Mouse (Mus musculus): ENCODE measurements around the gene Serinc5. TPM values are rescaled to one million over a fixed set of nuclear protein-coding genes. Genes with fewer than 3 reads are reported as not detected.

Serinc5 gene
- polyA plus RNA-seq, 2 experiments: 13.8 to 25.9 TPM

DNA sequence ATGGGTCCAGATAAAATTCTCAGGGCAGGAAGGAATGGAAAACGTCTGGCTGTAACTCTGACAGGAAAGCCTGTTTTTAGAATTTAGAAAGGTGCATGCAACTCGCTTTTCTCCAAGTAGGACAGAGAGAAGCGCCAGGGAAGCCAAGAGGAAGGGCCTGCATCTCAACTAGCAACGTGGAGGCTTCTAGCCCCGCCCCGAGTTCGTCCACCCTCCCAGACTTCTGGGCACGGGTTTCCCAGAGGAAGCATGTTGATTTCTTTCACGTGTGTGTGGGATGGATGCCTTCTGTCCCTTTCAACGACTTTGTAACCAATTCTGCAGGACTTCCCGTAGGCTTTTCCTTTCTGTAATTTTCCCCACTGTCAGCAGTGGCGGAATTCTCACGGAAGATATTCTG lies 118.9 kb downstream of the Serinc5 start:
- Histone ChIP-seq H3K27me3 (ENCODE audit: control insufficient read depth, insufficient read depth, low read length) (no peaks in the 10 kb centered on the region), H3K4me2 (replicated peaks; ENCODE audit: low read depth, low read length, severe bottlenecking) (no peak overlapping the region), H3K9me3 (ENCODE audit: control insufficient read depth, low read length) (no peaks in the 10 kb centered on the region), H3K27ac (replicated peaks; ENCODE audit: low read depth, low read length) (no peak overlapping the region), H3K36me3 (ENCODE audit: control insufficient read depth, insufficient read depth, low read length) (no peaks in the 10 kb centered on the region), H3K4me1 (ENCODE audit: control insufficient read depth, insufficient read depth, low read length) (no peaks in the 10 kb centered on the region), H3K4me3 (replicated peaks; ENCODE audit: low read length) (no peak overlapping the region), H3K9ac (ENCODE audit: low read depth, low read length, severe bottlenecking) (no peak overlapping the region)
- no peak for TF ChIP-seq POLR2A (IDR thresholded peaks at IDR 0.05; ENCODE audit: borderline replicate concordance, extremely low read depth, insufficient read depth, insufficient read length)
- ATAC-seq (ENCODE audit: low FRiP score, low read depth) (no peak), DNase-seq (ENCODE audit: low spot score) (no peak)
- WGBS: 57% methylated on average over 13 of the region's 13 CpGs

GRCm38 (mm10) chr13:92731811-92732210 lies 120.9 kb downstream of the Serinc5 start:
- Histone ChIP-seq H3K9ac (ENCODE audit: low read depth, low read length, severe bottlenecking) (no peak overlapping the region), H3K9me3 (ENCODE audit: control insufficient read depth, low read length) (no peaks in the 10 kb centered on the region), H3K4me1 (ENCODE audit: control insufficient read depth, insufficient read depth, low read length) (no peaks in the 10 kb centered on the region), H3K27me3 (ENCODE audit: control insufficient read depth, insufficient read depth, low read length) (no peaks in the 10 kb centered on the region), H3K27ac (replicated peaks; ENCODE audit: low read depth, low read length) (no peak overlapping the region), H3K4me2 (replicated peaks; ENCODE audit: low read depth, low read length, severe bottlenecking) (no peak overlapping the region), H3K36me3 (ENCODE audit: control insufficient read depth, insufficient read depth, low read length) (no peaks in the 10 kb centered on the region), H3K4me3 (replicated peaks; ENCODE audit: low read length) (no peak overlapping the region)
- no peak for TF ChIP-seq POLR2A (IDR thresholded peaks at IDR 0.05; ENCODE audit: borderline replicate concordance, extremely low read depth, insufficient read depth, insufficient read length)
- ATAC-seq (ENCODE audit: low FRiP score, low read depth) (no peak), DNase-seq (ENCODE audit: low spot score) (no peak)
- WGBS: 76% methylated on average over 6 of the region's 6 CpGs

- H3K36me3 ChIP-seq (ENCODE audit: control insufficient read depth, insufficient read depth, low read length): no peaks in the 10 kb centered on the region
- TF ChIP-seq POLR2A (IDR thresholded peaks at IDR 0.05; ENCODE audit: borderline replicate concordance, extremely low read depth, insufficient read depth, insufficient read length): no peak
- no peak for DNase-seq (ENCODE audit: low spot score)
- H3K4me2 ChIP-seq (replicated peaks; ENCODE audit: low read depth, low read length, severe bottlenecking): no peak overlapping the region
- H3K27me3 ChIP-seq (ENCODE audit: control insufficient read depth, insufficient read depth, low read length): no peaks in the 10 kb centered on the region
- no peak for ATAC-seq (ENCODE audit: low FRiP score, low read depth)
- H3K27ac ChIP-seq (replicated peaks; ENCODE audit: low read depth, low read length): no peak overlapping the region
- no peak overlapping the region for H3K4me3 ChIP-seq (replicated peaks; ENCODE audit: low read length)
- 75% methylated on average over 5 of the region's 5 CpGs for WGBS
- H3K9ac ChIP-seq (ENCODE audit: low read depth, low read length, severe bottlenecking): no peak overlapping the region
- H3K9me3 ChIP-seq (ENCODE audit: control insufficient read depth, low read length): no peaks in the 10 kb centered on the region
- no peaks in the 10 kb centered on the region for H3K4me1 ChIP-seq (ENCODE audit: control insufficient read depth, insufficient read depth, low read length)
Observed at GRCm38 (mm10) chr13:92732836-92733235, 121.9 kb downstream of the Serinc5 start.

GRCm38 (mm10) chr13:92733252-92733651 lies 122.4 kb downstream of the Serinc5 start:
- Histone ChIP-seq H3K4me3 (replicated peaks; ENCODE audit: low read length) (no peak overlapping the region), H3K36me3 (ENCODE audit: control insufficient read depth, insufficient read depth, low read length) (no peaks in the 10 kb centered on the region), H3K4me2 (replicated peaks; ENCODE audit: low read depth, low read length, severe bottlenecking) (no peak overlapping the region), H3K9ac (ENCODE audit: low read depth, low read length, severe bottlenecking) (no peak overlapping the region), H3K27ac (replicated peaks; ENCODE audit: low read depth, low read length) (no peak overlapping the region), H3K27me3 (ENCODE audit: control insufficient read depth, insufficient read depth, low read length) (no peaks in the 10 kb centered on the region), H3K9me3 (ENCODE audit: control insufficient read depth, low read length) (no peaks in the 10 kb centered on the region), H3K4me1 (ENCODE audit: control insufficient read depth, insufficient read depth, low read length) (no peaks in the 10 kb centered on the region)
- 39% methylated on average over 9 of the region's 9 CpGs for WGBS
- TF ChIP-seq POLR2A (IDR thresholded peaks at IDR 0.05; ENCODE audit: borderline replicate concordance, extremely low read depth, insufficient read depth, insufficient read length): no peak
- no peak for ATAC-seq (ENCODE audit: low FRiP score, low read depth)
- DNase-seq (ENCODE audit: low spot score): peak; percentile 28

DNA sequence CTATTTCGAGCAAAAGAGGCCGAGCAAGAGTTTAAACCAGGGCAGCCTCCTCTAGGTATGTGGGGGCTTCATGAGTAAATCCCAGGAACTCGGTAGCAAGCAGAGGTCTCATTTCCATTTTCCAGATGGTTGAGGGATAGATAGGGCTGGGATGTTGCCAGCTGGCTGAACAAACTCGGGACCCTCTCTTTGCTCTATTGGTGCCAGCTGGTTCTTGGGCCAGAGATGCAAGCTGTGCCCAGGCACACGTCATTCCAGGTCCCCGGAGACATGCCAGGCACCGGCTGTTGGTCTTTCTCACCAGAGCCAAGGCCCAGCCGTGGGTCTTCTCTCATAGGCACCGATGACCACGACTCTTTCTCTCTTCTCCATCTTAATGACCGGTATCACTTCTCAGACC lies 122.8 kb downstream of the Serinc5 start:
- Histone ChIP-seq H3K4me1 (ENCODE audit: control insufficient read depth, insufficient read depth, low read length) (no peaks in the 10 kb centered on the region), H3K4me2 (replicated peaks; ENCODE audit: low read depth, low read length, severe bottlenecking) (no peak overlapping the region), H3K9ac (ENCODE audit: low read depth, low read length, severe bottlenecking) (no peak overlapping the region), H3K36me3 (ENCODE audit: control insufficient read depth, insufficient read depth, low read length) (no peaks in the 10 kb centered on the region), H3K27me3 (ENCODE audit: control insufficient read depth, insufficient read depth, low read length) (no peaks in the 10 kb centered on the region), H3K27ac (replicated peaks; ENCODE audit: low read depth, low read length) (no peak overlapping the region), H3K4me3 (replicated peaks; ENCODE audit: low read length) (no peak overlapping the region), H3K9me3 (ENCODE audit: control insufficient read depth, low read length) (no peaks in the 10 kb centered on the region)
- no peak for TF ChIP-seq POLR2A (IDR thresholded peaks at IDR 0.05; ENCODE audit: borderline replicate concordance, extremely low read depth, insufficient read depth, insufficient read length)
- 76% methylated on average over 11 of the region's 11 CpGs for WGBS
- ATAC-seq (ENCODE audit: low FRiP score, low read depth) (no peak), DNase-seq (ENCODE audit: low spot score) (no peak)

GRCm38 (mm10) chr13:92735693-92736092 lies 124.8 kb downstream of the Serinc5 start:
- Histone ChIP-seq H3K27me3 (ENCODE audit: control insufficient read depth, insufficient read depth, low read length) (no peaks in the 10 kb centered on the region), H3K4me1 (ENCODE audit: control insufficient read depth, insufficient read depth, low read length) (no peaks in the 10 kb centered on the region), H3K4me3 (replicated peaks; ENCODE audit: low read length) (no peak overlapping the region), H3K27ac (replicated peaks; ENCODE audit: low read depth, low read length) (no peak overlapping the region), H3K4me2 (replicated peaks; ENCODE audit: low read depth, low read length, severe bottlenecking) (no peak overlapping the region), H3K36me3 (ENCODE audit: control insufficient read depth, insufficient read depth, low read length) (no peaks in the 10 kb centered on the region), H3K9ac (ENCODE audit: low read depth, low read length, severe bottlenecking) (no peak overlapping the region), H3K9me3 (ENCODE audit: control insufficient read depth, low read length) (no peaks in the 10 kb centered on the region)
- DNase-seq (ENCODE audit: low spot score): no peak
- TF ChIP-seq POLR2A (IDR thresholded peaks at IDR 0.05; ENCODE audit: borderline replicate concordance, extremely low read depth, insufficient read depth, insufficient read length): no peak
- WGBS: 77% methylated on average over 1 of the region's 1 CpGs
- ATAC-seq (ENCODE audit: low FRiP score, low read depth): no peak

Measured in limb, embryonic 14.5 days (tissue).